Mouse (Mus musculus): ENCODE results near the gene Bcdin3d. TPM values are rescaled to one million over a fixed set of nuclear protein-coding genes. Genes with fewer than 3 reads are reported as not detected.
A peak's percentile ranks its signal among the peaks of the same experiment; 100 is the strongest.

Gene Bcdin3d
- total RNA-seq (2014; fragmentation: Nextera tagmentation) (3.1 and 3.6 TPM in 2 replicates), total RNA-seq (2017) (2.9 and 4.2 TPM in 2 replicates)

- ATAC-seq (replicated peaks; ENCODE audit: poor library complexity, severe bottlenecking): peak; percentile 80
These were observed at the start of gene Bcdin3d for GRCm38 (mm10) chr15:99474576-99474926. Gene Bcdin3d (minus strand): TSS chr15:99474730.

- no peak for ATAC-seq (replicated peaks; ENCODE audit: poor library complexity, severe bottlenecking)
These were observed 45.8 kb upstream of the Bcdin3d start for GRCm38 (mm10) chr15:99520306-99520705.

GRCm38 (mm10) chr15:99519626-99520025 is 45.1 kb upstream of the Bcdin3d start:
- no peak for ATAC-seq (replicated peaks; ENCODE audit: poor library complexity, severe bottlenecking)

- no peak for ATAC-seq (replicated peaks; ENCODE audit: poor library complexity, severe bottlenecking)
These were observed 43.2 kb upstream of the Bcdin3d start for GRCm38 (mm10) chr15:99517715-99518114.

GRCm38 (mm10) chr15:99516715-99517114 is 42.2 kb upstream of the Bcdin3d start:
- no peak for ATAC-seq (replicated peaks; ENCODE audit: poor library complexity, severe bottlenecking)

- ATAC-seq (replicated peaks; ENCODE audit: poor library complexity, severe bottlenecking): no peak
These were observed 37.4 kb upstream of the Bcdin3d start for GRCm38 (mm10) chr15:99511797-99512525.

GRCm38 (mm10) chr15:99510621-99511020 is 36.1 kb upstream of the Bcdin3d start:
- ATAC-seq (replicated peaks; ENCODE audit: poor library complexity, severe bottlenecking): no peak

GRCm38 (mm10) chr15:99509840-99510239 is 35.3 kb upstream of the Bcdin3d start:
- no peak for ATAC-seq (replicated peaks; ENCODE audit: poor library complexity, severe bottlenecking)

- no peak for ATAC-seq (replicated peaks; ENCODE audit: poor library complexity, severe bottlenecking)
These were observed 31.0 kb upstream of the Bcdin3d start for GRCm38 (mm10) chr15:99505324-99506095.

- ATAC-seq (replicated peaks; ENCODE audit: poor library complexity, severe bottlenecking): no peak
These were observed 28.7 kb upstream of the Bcdin3d start for GRCm38 (mm10) chr15:99503256-99503655.

GRCm38 (mm10) chr15:99502311-99502831 is 27.8 kb upstream of the Bcdin3d start:
- no peak for ATAC-seq (replicated peaks; ENCODE audit: poor library complexity, severe bottlenecking)

- no peak for ATAC-seq (replicated peaks; ENCODE audit: poor library complexity, severe bottlenecking)
These were observed 27.0 kb upstream of the Bcdin3d start for GRCm38 (mm10) chr15:99501292-99502260.

- ATAC-seq (replicated peaks; ENCODE audit: poor library complexity, severe bottlenecking): peak; percentile 21; the same call in 1 of the 2 replicates
These were observed 25.8 kb upstream of the Bcdin3d start for GRCm38 (mm10) chr15:99500320-99500719.

- no peak for ATAC-seq (replicated peaks; ENCODE audit: poor library complexity, severe bottlenecking)
These were observed 25.2 kb upstream of the Bcdin3d start for GRCm38 (mm10) chr15:99499726-99500125.

- no peak for ATAC-seq (replicated peaks; ENCODE audit: poor library complexity, severe bottlenecking)
These were observed 24.3 kb upstream of the Bcdin3d start for GRCm38 (mm10) chr15:99498781-99499180.

- ATAC-seq (replicated peaks; ENCODE audit: poor library complexity, severe bottlenecking): 0 out of 2 replicates have a peak, but pooled peaks have one; percentile 21
These were observed 23.8 kb upstream of the Bcdin3d start for GRCm38 (mm10) chr15:99498356-99498755.

- ATAC-seq (replicated peaks; ENCODE audit: poor library complexity, severe bottlenecking): peak; percentile 72
These were observed 23.2 kb upstream of the Bcdin3d start for GRCm38 (mm10) chr15:99497527-99498242.

- peak; percentile 54 for ATAC-seq (replicated peaks; ENCODE audit: poor library complexity, severe bottlenecking)
These were observed 22.5 kb upstream of the Bcdin3d start for GRCm38 (mm10) chr15:99497061-99497460.

- ATAC-seq (replicated peaks; ENCODE audit: poor library complexity, severe bottlenecking): peak; percentile 52; the same call in 1 of the 2 replicates
These were observed 10.2 kb upstream of the Bcdin3d start for GRCm38 (mm10) chr15:99484745-99485144.

Data from granulocyte monocyte progenitor cell, adult 5-6 weeks (primary cell).